Comparison of ENCODE assay signal across 8 mouse cellular contexts in the genomic region with DNA sequence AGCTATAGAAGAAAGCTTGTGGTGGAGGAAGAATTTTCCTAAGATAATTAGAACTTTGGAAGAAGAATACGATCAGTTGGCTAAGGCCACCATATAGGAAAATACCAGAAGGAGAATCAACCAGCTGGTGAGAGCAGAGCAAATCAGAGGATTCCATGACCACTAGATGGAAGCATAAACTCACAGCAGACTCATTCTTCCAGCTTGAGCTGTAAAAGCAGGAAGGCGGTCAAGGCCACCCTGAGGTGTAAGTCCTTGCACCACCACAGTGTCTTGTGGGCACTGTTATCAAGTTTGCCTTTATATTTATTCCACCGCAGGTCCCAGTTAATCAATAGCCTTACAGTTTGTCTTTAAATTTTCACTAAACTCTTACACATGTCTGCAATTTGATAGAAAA.
A peak's percentile ranks its signal among the peaks of the same experiment; 100 is the strongest.
DNase-seq lines count a peak whose midpoint lies in the region; ATAC-seq and TF ChIP-seq lines count a peak whose summit lies in the region.

No protein-coding gene starts in this region.

- no peaks in the 10 kb centered on the region; the same call in 1 of the 2 replicates for H3K4me1 ChIP-seq in forebrain, embryonic 12.5 days
- H3K4me1 ChIP-seq in limb, embryonic 14.5 days (ENCODE audit: control insufficient read depth, insufficient read depth, low read length), result no peaks in the 10 kb centered on the region
- no peaks in the 10 kb centered on the region for H3K4me1 ChIP-seq in neural tube, embryonic 14.5 days (ENCODE audit: control insufficient read depth, insufficient read depth, low read length)

- no peak overlapping the region for H3K4me3 ChIP-seq in forebrain, embryonic 12.5 days (replicated peaks)
- no peak overlapping the region for H3K4me3 ChIP-seq in limb, embryonic 14.5 days (replicated peaks; ENCODE audit: low read length)
- no peak overlapping the region for H3K4me3 ChIP-seq in neural tube, embryonic 14.5 days (ENCODE audit: low read depth, low read length)

- no peaks in the 10 kb centered on the region for H3K27me3 ChIP-seq in forebrain, embryonic 12.5 days
- H3K27me3 ChIP-seq in limb, embryonic 14.5 days (ENCODE audit: control insufficient read depth, insufficient read depth, low read length), result no peaks in the 10 kb centered on the region
- no peaks in the 10 kb centered on the region for H3K27me3 ChIP-seq in neural tube, embryonic 14.5 days (ENCODE audit: control insufficient read depth, insufficient read depth, low read length)

- H3K36me3 ChIP-seq in forebrain, embryonic 12.5 days (replicated peaks), result no peaks in the 10 kb centered on the region
- no peaks in the 10 kb centered on the region for H3K36me3 ChIP-seq in limb, embryonic 14.5 days (ENCODE audit: control insufficient read depth, insufficient read depth, low read length)
- H3K36me3 ChIP-seq in neural tube, embryonic 14.5 days (ENCODE audit: control insufficient read depth, insufficient read depth, low read length), result no peaks in the 10 kb centered on the region

- WGBS in forebrain, embryonic 12.5 days, result 36% methylated on average over 3 of the region's 3 CpGs
- WGBS in limb, embryonic 14.5 days, result 31% methylated on average over 3 of the region's 3 CpGs
- 32% methylated on average over 3 of the region's 3 CpGs for WGBS in neural tube, embryonic 14.5 days

- no peak overlapping the region for H3K9ac ChIP-seq in forebrain, embryonic 12.5 days
- no peak overlapping the region for H3K9ac ChIP-seq in limb, embryonic 14.5 days (ENCODE audit: low read depth, low read length, severe bottlenecking)
- no peak overlapping the region for H3K9ac ChIP-seq in neural tube, embryonic 14.5 days (replicated peaks; ENCODE audit: low read depth, low read length)

- ATAC-seq in forebrain, embryonic 12.5 days (ENCODE audit: low FRiP score), result peak; percentile 83
- ATAC-seq in limb, embryonic 14.5 days (ENCODE audit: low FRiP score, low read depth), result peak; percentile 70; the same call in 1 of the 2 replicates
- peak; percentile 93 for ATAC-seq in neural tube, embryonic 14.5 days (ENCODE audit: low read depth)
- ATAC-seq in megakaryocyte, adult 5-6 weeks (ENCODE audit: poor library complexity, severe bottlenecking), result no peak

- peak; percentile 13 to 33 for DNase-seq in left cerebral cortex, adult 18-20 months (ENCODE audit: low spot score in 2 of 2)
- no peak for DNase-seq in left cerebral cortex, postnatal 36 days (ENCODE audit: low spot score in 2 of 2)
- peak; percentile 54 for DNase-seq in brain, embryonic 18.5 days (ENCODE audit: low read depth, low spot score)
- DNase-seq in hindlimb bud, embryonic 11.5 days (ENCODE audit: extremely low spot score, low read depth, low spot score), result peak; percentile 44
- peak; percentile 86 for DNase-seq in limb, embryonic 14.5 days (ENCODE audit: low spot score)

- intact Hi-C loops in left cerebral cortex, postnatal 36 days (cut with DNase I), result loop anchor here (10.0 kb wide), 1 partner anchor 576 kb away; no protein-coding TSS in a partner anchor

- no peak overlapping the region for H3K4me2 ChIP-seq in forebrain, embryonic 12.5 days
- H3K4me2 ChIP-seq in limb, embryonic 14.5 days (replicated peaks; ENCODE audit: low read depth, low read length, severe bottlenecking), result no peak overlapping the region
- H3K4me2 ChIP-seq in neural tube, embryonic 14.5 days (ENCODE audit: low read depth, low read length), result no peak overlapping the region

- TF ChIP-seq POLR2A in limb, embryonic 14.5 days (IDR thresholded peaks at IDR 0.05; ENCODE audit: borderline replicate concordance, extremely low read depth, insufficient read depth, insufficient read length), result no peak

- H3K27ac ChIP-seq in forebrain, embryonic 12.5 days, result no peak overlapping the region
- H3K27ac ChIP-seq in limb, embryonic 14.5 days (replicated peaks; ENCODE audit: low read depth, low read length), result no peak overlapping the region
- H3K27ac ChIP-seq in neural tube, embryonic 14.5 days (ENCODE audit: low read depth, low read length), result no peak overlapping the region

- no peaks in the 10 kb centered on the region for H3K9me3 ChIP-seq in forebrain, embryonic 12.5 days
- no peaks in the 10 kb centered on the region for H3K9me3 ChIP-seq in limb, embryonic 14.5 days (ENCODE audit: control insufficient read depth, low read length)
- no peaks in the 10 kb centered on the region for H3K9me3 ChIP-seq in neural tube, embryonic 14.5 days (ENCODE audit: control insufficient read depth, low read length)

Comparison
In these comparisons a context has a peak if more than half of its experiments do, and no peak if none do; other contexts are left out.
1. DNase-seq: peak in left cerebral cortex, adult 18-20 months (2 of 2), brain, embryonic 18.5 days (single experiment), hindlimb bud, embryonic 11.5 days (single experiment) and limb, embryonic 14.5 days (single experiment); none in left cerebral cortex, postnatal 36 days (0 of 2).